Mouse (Mus musculus) CD4-positive naive resting alpha-beta T cell, adult 76 days (primary cell): ENCODE measurements around the gene Zfp708. TPM values are rescaled to one million over a fixed set of nuclear protein-coding genes. Genes with fewer than 3 reads are reported as not detected.

Source experiments
- total RNA-seq: library from RNA; stranded (reverse); gene quantifications from one replicate; pipeline ENCODE4 v1.2.4, GENCODE M21; 2023

The Zfp708 gene
- total RNA-seq, result 0.70 TPM

DNA sequence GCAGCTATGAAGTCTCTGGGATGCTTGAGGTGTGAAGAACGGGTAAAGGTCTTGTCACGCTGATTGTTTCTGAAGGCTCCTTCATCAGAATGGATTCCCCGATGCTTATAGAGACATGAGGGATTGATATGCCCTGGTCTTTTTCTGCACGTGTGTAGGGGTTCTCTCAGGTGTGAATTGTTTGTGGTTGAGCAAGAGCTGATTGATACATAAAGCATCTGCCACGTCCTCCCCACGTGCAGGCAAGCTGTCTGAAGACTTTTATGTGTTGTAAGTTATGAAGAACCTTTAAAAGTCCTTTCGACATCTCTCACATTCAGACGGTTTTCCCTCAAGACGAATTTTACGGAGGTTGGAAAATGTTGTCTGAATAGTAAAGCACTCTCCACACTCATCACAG lies at the start of gene Zfp708:
Gene Zfp708, minus strand, starts transcription at position 101 of the 400 bp plus-strand sequence.

DNA sequence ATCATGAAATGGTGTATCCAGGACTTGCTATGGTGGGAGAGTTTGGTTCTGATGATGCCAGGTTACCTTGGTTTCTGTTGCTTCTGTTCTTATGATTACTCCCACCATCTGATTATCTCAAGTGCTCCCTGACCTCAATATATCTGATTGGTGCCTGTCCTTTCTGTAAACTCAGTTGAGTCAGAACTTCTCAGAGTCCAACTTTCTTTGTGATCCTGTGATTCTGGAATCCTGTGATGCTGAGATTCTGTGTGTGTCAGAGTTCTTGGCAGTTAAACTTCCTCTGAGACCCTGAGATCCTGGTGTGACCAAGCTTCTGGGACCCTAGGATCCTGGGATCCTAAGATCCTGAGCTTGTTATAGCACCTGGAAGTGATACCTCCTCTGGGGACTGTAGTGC lies 23.6 kb upstream of the Zfp708 start, which contains the start of gene Zfp759:
Gene Zfp759, plus strand, starts transcription at position 301 of the 400 bp plus-strand sequence.

DNA sequence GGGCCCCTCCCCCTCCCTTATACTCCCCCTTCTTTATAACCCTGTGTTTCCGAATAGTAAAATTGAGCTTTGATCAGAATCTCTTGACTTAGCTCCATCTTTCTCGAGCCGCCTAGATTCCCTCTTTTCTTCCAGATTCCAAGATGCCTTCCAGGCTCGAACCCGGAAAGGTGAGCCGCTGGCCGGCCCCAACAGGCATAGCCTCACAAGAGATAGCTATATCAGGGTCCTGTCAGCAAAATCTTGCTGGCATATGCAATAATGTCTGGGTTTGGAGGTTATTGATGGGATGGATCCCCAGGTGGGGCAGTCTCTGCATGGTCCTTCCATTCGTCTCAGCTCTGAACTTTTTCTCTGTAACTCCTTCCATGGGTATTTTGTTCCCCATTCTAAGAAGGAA lies 18.4 kb upstream of the Zfp708 start, which contains the start of gene Rslcan18:
Gene Rslcan18, minus strand, starts transcription at position 101 of the 400 bp plus-strand sequence.

DNA sequence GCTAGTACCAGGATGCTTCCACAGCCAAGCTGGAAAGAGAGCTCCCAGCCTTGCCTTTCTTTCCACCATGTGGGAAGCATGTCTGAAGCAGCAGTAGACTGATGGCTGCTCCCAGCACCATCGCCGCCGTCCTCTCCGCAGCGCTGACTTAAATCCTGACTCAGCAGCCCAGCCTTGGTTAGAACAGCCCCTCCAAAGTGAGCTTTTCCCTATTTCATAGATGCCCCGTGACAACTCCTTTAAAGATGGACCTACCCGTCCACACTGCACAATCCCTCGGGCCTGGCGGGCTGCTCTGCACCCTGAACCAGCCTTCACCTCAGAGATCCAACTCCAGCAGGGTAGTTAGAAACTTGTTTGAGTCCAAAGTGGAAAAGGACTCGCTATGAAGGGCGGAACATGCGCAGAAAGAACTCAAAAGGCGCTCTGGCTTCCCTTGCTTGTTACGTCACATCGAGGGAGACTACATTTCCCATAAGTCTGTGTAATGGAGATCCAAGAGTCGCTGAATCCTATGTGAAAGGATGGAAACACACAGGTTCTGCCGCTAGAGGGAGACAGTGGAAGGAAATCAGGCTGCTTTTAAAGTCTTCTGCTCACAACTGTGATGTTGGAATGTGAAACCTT lies 10.5 kb upstream of the Zfp708 start, which contains the start of gene Gm28557:
Gene Gm28557, minus strand, starts transcription at position 411 of the 627 bp plus-strand sequence.

DNA sequence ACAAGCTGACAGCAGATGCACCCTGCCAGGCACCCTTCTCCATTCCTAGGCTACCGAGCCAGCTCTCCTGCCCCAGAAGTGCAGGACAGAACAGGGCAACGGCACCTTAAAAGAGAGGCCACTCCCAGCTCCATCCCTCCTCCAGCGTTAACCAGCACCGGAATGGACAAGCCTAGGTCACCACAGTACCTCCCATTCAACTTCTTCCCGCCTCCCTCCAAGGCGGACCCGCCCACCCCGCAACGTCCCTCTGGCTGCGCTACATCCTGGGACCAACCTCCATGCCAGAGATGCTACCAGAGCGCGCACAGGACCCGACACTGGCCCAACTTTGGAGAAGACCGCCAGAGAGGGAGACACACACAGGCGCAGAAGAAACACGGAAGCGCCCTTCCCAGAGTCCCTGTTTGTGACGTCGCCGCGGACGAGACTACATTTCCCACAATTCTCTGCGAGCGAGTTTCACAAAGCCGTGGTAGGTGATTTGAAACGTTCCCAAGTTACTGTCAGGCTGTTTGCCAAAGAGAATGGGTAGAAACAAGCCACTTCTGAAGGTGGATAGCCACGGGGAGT lies 36.9 kb downstream of the Zfp708 start, which contains the start of gene Zfp712:
Gene Zfp712, minus strand, starts transcription at position 385 of the 573 bp plus-strand sequence.

Other genes starting within 250 kb of the Zfp708 start
- gene Gm10767, start 193.1 kb downstream of the Zfp708 start, total RNA-seq, result 1.8 TPM
- gene Zfp712, start 36.8 kb downstream of the Zfp708 start, total RNA-seq, result 1.7 TPM
- gene Gm28557, start 10.6 kb upstream of the Zfp708 start, total RNA-seq, result 2.4 TPM
- not detected for gene Rslcan18, start 18.3 kb upstream of the Zfp708 start, total RNA-seq
- gene Zfp759, start 23.7 kb upstream of the Zfp708 start, total RNA-seq, result 2.0 TPM
- gene Rsl1, start 75.2 kb upstream of the Zfp708 start, total RNA-seq, result 6.3 TPM
- gene Zfp455, start 96.5 kb upstream of the Zfp708 start, total RNA-seq, result 1.4 TPM
- gene Zfp458, start 180.5 kb upstream of the Zfp708 start, total RNA-seq, result 2.3 TPM
- not detected for gene Zfp457, start 208.5 kb upstream of the Zfp708 start, total RNA-seq
- 11.8 TPM for gene Zfp595, start 234.6 kb upstream of the Zfp708 start, total RNA-seq